Mouse (Mus musculus) right cerebral cortex, postnatal 25 days (tissue): ENCODE data around the gene Eif2b5.

Experiments
- DNase-seq: peaks from one replicate; pipeline ENCODE4 v3.0.0; 2022

Eif2b5 gene

DNA sequence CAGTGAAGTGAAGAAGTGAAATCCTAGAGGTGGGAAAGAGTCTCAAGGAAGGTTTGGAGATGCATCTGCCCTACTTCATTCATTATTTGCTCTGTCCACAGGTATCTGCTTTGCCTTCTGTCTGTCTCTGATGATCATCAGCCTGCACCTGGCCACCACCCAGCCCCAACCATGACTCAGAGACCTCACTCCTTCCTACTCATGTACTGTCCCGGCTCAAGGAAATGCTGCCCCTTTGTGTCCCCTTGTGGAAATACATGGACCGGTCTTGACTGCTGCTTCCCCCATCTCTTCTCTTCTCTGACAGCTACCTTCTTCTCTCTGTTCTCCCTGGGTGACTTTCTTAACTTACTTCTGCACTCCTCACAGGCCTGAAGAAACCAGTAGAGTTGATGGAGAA, 8.0 kb upstream of the Eif2b5 start:
- no peak for DNase-seq

- DNase-seq = no peak
These were observed 7.3 kb upstream of the Eif2b5 start for GRCm38 (mm10) chr16:20491301-20491700.

GRCm38 (mm10) chr16:20493452-20493851, 5.2 kb upstream of the Eif2b5 start:
- DNase-seq = no peak

DNA sequence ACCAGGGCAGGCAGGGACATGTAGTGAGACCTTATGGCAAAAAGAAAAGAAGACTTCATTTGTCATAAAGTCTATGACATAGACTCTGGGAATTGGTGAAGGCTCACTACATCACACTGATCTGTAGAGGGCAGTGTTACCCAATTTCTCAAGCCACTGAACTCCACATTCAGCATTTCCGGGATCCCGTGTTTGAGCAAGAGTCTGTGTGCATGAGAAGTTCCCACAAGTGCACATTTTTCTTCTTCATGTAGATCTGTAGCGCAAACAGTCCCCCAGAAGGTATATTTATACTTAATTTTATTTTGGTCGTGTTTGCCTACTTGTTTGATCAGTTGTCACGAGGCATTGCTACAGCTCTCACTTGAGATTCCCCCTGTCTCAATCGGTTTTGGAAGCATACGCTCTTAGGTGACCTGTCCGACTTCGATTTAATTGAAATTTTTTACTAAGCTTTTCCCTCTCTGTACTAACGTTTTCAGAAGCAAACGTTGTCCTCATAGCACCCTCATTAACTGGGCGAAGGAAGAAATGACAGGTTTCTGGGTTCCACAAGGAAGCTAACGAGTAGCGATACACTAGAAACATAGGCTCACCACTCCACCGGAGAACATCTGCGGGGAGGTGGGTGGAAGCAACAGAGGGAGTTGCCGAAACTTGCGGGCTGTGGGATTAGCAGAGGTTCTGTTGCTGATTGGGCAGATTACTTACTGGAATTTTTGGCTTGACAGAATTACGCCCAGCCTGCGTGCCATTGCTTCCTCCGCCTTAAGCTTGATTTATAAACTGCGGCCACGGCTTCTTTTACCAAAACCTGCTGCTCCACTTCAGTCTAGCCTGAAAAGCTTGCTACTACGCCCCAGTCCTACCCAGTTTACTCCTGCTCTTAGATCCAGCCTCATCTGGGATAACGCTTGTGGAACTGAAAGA, 1.7 kb upstream of the Eif2b5 start:
- peak; percentile 43 for DNase-seq

- no peak for DNase-seq
These were observed 489 bp upstream of the Eif2b5 start for GRCm38 (mm10) chr16:20497980-20498676.

GRCm38 (mm10) chr16:20506000-20506399, 7.4 kb downstream of the Eif2b5 start:
- no peak for DNase-seq

- no peak for DNase-seq
These were observed 10.7 kb downstream of the Eif2b5 start for GRCm38 (mm10) chr16:20509349-20509748.

DNA sequence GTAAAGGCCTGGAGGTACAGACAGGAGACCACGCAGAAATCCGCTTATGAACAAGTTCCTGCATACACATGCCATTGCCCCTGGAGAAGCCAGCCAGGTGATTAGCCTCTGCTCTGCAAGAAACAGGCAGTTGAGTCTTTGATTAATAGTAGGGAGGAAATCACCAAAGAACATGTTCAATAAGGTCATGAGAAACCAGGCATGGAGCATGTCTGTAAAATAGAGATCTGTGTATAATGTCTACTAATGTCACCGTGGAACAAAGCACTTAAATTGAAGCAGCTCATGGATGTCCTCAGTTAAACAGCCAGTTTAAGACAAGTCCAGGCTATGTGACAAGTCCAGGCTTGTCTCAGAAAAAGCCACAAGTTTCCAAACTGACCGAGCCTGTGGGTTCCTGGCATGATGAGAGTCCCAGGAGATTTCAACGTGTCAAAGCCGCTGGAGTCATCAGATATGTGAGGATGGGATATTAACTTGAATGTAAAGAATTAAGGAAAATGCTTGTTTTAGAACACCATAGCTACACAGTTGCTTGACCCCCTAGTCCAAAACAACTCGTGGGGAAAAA, 12.7 kb downstream of the Eif2b5 start:
- DNase-seq = no peak

GRCm38 (mm10) chr16:20516032-20516431, 17.4 kb downstream of the Eif2b5 start:
- DNase-seq = no peak

GRCm38 (mm10) chr16:20516726-20517201, 18.1 kb downstream of the Eif2b5 start, which contains the start of gene Dvl3:
TSS of gene Dvl3 (plus strand) at chr16:20516982.
- DNase-seq = peak; percentile 91

DNA sequence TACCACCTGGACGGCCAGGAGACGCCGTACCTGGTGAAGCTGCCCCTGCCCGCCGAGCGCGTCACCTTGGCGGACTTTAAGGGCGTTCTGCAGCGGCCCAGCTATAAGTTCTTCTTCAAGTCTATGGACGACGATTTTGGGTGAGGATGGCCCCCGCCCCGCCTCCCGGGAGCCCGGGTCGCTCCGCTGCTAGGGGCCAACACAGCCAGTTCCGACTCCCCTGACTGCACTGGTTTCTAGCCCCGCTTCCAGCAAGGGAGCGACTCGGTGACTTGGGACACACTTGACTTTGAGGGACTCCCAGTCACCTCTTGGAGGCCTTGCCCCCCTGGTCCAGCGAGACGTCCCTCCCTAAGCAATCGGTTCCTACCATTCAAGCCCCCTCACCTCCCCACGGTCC, 18.6 kb downstream of the Eif2b5 start:
- DNase-seq = no peak

GRCm38 (mm10) chr16:20517701-20518374, 19.2 kb downstream of the Eif2b5 start:
- peak; percentile 24 for DNase-seq

GRCm38 (mm10) chr16:20523886-20524285, 25.3 kb downstream of the Eif2b5 start:
- no peak for DNase-seq

DNA sequence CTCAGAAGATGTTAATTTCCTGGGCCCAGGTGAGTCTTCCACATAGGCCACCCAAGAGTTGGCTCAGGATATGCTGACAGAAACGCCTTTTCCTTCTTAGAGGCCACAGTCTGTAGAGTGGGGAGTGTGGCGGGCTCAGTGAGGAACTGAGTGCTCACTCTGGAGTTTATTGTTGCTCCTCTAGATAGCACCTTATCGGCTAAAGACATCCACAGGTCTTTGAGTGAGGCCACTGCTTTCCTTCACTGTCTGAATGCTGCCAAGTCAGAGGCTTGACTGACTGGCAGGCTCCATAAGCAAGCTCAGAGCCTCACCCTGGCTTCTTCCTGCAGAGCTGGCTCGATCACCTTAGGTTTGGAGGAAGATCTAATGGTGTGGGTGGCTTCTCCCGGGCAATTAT, 30.2 kb downstream of the Eif2b5 start:
- DNase-seq = no peak

- no peak for DNase-seq
These were observed 30.8 kb downstream of the Eif2b5 start for GRCm38 (mm10) chr16:20529375-20529774.

GRCm38 (mm10) chr16:20530941-20531340, 32.3 kb downstream of the Eif2b5 start:
- no peak for DNase-seq

DNA sequence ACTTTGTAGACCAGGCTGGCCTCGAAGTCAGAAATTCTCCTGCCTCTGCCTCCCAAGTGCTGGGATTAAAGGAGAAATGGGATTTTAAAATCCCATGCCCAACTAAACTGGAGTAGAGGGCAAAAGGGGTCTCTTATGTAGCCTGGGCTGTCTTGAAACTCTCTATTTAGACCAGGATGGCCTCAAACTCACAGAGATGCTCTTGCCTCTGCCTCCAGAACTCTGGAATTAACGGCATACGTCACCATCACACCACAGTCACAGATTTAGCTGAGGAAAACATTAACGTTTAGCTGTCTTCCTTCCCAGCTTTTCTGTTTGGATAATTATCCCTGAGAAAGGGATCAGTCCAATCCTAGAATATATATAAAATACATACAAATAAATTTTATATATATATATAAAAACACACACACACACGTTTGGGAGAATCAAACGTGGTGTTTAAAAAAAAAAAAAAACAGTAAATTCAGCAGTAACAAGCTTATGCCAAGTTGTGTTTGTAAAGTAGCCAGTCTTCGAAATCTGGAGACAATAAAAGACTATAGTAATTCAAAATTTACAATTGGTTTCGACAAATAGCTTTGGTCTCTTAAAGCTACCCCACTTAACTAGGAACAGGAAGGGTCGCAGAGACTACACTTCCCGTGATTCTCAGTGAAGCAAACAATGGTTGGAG, 36.1 kb downstream of the Eif2b5 start:
- DNase-seq = no peak

- peak; percentile 93 for DNase-seq
These were observed 36.9 kb downstream of the Eif2b5 start, which contains the start of gene Ap2m1 for GRCm38 (mm10) chr16:20535296-20536080. TSS of gene Ap2m1 (plus strand) at chr16:20535478.

DNA sequence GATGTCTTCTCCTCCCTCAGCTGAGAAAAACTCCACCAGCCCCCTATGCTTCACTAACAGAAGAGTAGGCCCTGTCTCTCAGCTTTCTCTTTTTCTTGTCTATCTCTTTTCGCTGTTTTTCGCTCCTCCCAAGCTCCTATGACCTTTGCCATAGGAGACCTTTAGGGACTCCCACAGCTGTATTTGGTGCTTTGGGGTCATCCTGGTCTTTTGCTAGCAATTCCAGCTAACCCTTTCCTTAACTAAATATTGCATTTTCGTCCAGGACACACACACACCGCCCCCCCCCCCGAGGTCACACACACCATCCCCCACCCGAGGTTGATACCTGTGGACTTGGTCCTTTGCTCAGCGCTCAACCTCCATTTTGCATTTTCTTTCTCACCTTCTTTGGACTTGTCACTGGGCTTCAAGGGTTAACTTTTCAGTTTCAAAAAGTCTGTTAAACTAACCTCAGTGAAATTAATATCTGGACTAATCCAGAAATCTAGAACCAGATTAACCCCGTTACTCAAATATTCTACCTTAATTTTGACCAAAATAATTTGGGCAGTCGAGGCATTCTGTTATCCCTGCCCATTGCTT, 37.6 kb downstream of the Eif2b5 start:
- no peak for DNase-seq

DNA sequence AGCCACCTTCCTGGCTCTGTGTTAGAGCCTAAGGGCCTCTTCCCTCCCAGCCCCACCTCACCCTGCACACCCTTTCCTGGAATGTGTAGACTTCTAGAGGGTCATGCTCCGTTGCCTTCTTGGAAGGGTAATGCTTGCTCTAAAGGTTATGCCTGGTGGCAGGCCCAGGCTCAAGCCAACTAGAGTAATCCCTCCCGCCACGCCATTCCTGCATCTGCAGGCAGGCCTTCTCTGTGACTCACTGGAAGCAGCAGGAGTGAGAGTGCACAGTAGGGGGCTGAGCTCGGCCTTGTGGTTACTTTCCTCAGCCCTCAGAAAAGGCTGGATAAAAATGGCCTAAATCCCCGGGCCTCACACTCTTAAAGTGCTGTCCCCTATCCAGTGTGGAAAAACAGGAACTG, 38.5 kb downstream of the Eif2b5 start:
- peak; percentile 20 for DNase-seq
